Mouse (Mus musculus) brain, embryonic 14.5 days (tissue): ENCODE results near the gene Bhlha15. TPM values are rescaled to one million over a fixed set of nuclear protein-coding genes. Genes with fewer than 3 reads are reported as not detected.

Experiments
- DNase-seq: peaks from one replicate; pipeline ENCODE4 v3.0.0-alpha.2; 2011; ENCODE audit warnings: low read depth
- CTCF ChIP-seq: fragments of 200-500 bp; IDR thresholded peaks from 2 replicates; pipeline ENCODE4 v1.5.1; 2012; ENCODE audit warnings: inconsistent platforms, mild to moderate bottlenecking, moderate library complexity, borderline replicate concordance; ENCODE audit not compliant: insufficient read depth, insufficient read length; ENCODE audit errors: extremely low read depth
- POLR2A ChIP-seq: fragments of 200-500 bp; IDR thresholded peaks from 2 replicates; pipeline ENCODE4 v1.6.1; 2012; ENCODE audit warnings: mild to moderate bottlenecking, inconsistent platforms, borderline replicate concordance; ENCODE audit not compliant: poor library complexity, insufficient read depth, insufficient read length, severe bottlenecking; ENCODE audit errors: extremely low read depth
- polyA plus RNA-seq: library from polyadenylated mRNA; depleted of rRNA; stranded (reverse); fragments of >200 nt; gene quantifications from 2 replicates; pipeline ENCODE4 v1.2.3, GENCODE M21; 2012

Gene Bhlha15
- polyA plus RNA-seq, 1 experiment, result 0.11 TPM

GRCm38 (mm10) chr5:144194416-144194815 lies 4.3 kb downstream of the Bhlha15 start:
- TF ChIP-seq CTCF, result no peak
- TF ChIP-seq POLR2A, result no peak
- no peak for DNase-seq

- DNase-seq, result no peak
- no peak for TF ChIP-seq CTCF
- TF ChIP-seq POLR2A, result no peak
Measured at GRCm38 (mm10) chr5:144195567-144195966, 5.5 kb downstream of the Bhlha15 start.

- no peak for DNase-seq
- TF ChIP-seq CTCF (no peak), POLR2A (no peak)
Measured at GRCm38 (mm10) chr5:144200616-144201015, 10.5 kb downstream of the Bhlha15 start.

- TF ChIP-seq CTCF (no peak), POLR2A (no peak)
- no peak for DNase-seq
Measured at GRCm38 (mm10) chr5:144202430-144202829, 12.3 kb downstream of the Bhlha15 start.

- DNase-seq, result no peak
- no peak for TF ChIP-seq CTCF
Measured at GRCm38 (mm10) chr5:144203398-144203959, 13.4 kb downstream of the Bhlha15 start.

GRCm38 (mm10) chr5:144204303-144204702 lies 14.2 kb downstream of the Bhlha15 start:
- no peak for DNase-seq
- TF ChIP-seq CTCF, result no peak
- no peak for TF ChIP-seq POLR2A

GRCm38 (mm10) chr5:144204911-144205310 lies 14.8 kb downstream of the Bhlha15 start:
- no peak for DNase-seq
- TF ChIP-seq CTCF (no peak), POLR2A (no peak)

GRCm38 (mm10) chr5:144206069-144206468 lies 16.0 kb downstream of the Bhlha15 start:
- DNase-seq, result no peak
- TF ChIP-seq POLR2A (no peak), CTCF (no peak)

GRCm38 (mm10) chr5:144207478-144207877 lies 17.4 kb downstream of the Bhlha15 start:
- DNase-seq, result peak; percentile 43
- TF ChIP-seq CTCF, result peak; percentile 84
- TF ChIP-seq POLR2A, result no peak

GRCm38 (mm10) chr5:144214453-144214852 lies 24.4 kb downstream of the Bhlha15 start:
- peak; percentile 56 for DNase-seq
- TF ChIP-seq POLR2A (no peak), CTCF (peak; percentile 88)

GRCm38 (mm10) chr5:144215992-144216391 lies 25.9 kb downstream of the Bhlha15 start:
- DNase-seq, result no peak
- TF ChIP-seq CTCF (no peak), POLR2A (no peak)

- TF ChIP-seq CTCF (no peak), POLR2A (no peak)
Measured at GRCm38 (mm10) chr5:144218061-144218460, 28.0 kb downstream of the Bhlha15 start.

More at GRCm38 (mm10) chr5:144218061-144218460, 28.0 kb downstream of the Bhlha15 start:
- no peak for DNase-seq
